Mouse (Mus musculus) neural tube, embryonic 13.5 days (tissue): ENCODE results near the gene Mef2c. TPM values are rescaled to one million over a fixed set of nuclear protein-coding genes. Genes with fewer than 3 reads are reported as not detected.

Source experiments
- ATAC-seq: fragments of 200-750 bp; cut with Nextera tagmentation; 2 replicates; pipeline ENCODE4 v1.8.0; 2017; ENCODE audit warnings: low read depth, mild to moderate bottlenecking, moderate TSS enrichment, moderate library complexity
- H3K27ac ChIP-seq: fragments of 300-500 bp; sonication (generic); replicated peaks from 2 replicates; pipeline ENCODE4 v1.5.1; 2015; ENCODE audit warnings: moderate library complexity, mild to moderate bottlenecking, inconsistent platforms
- H3K27me3 ChIP-seq: fragments of 300-500 bp; sonication (generic); 2 replicates; pipeline ENCODE4 v1.6.1; 2015; ENCODE audit warnings: mild to moderate bottlenecking, inconsistent platforms
- H3K36me3 ChIP-seq: fragments of 300-500 bp; sonication (generic); 2 replicates; pipeline ENCODE4 v1.6.1; 2015; ENCODE audit warnings: mild to moderate bottlenecking, inconsistent platforms
- H3K4me1 ChIP-seq: fragments of 300-500 bp; sonication (generic); replicated peaks from 2 replicates; pipeline ENCODE4 v1.6.1; 2015; ENCODE audit warnings: inconsistent platforms
- H3K4me2 ChIP-seq: fragments of 300-500 bp; sonication (generic); 2 replicates; pipeline ENCODE4 v1.6.1; 2015; ENCODE audit warnings: inconsistent platforms, mild to moderate bottlenecking, moderate library complexity
- H3K4me3 ChIP-seq: fragments of 300-500 bp; sonication (generic); 2 replicates; pipeline ENCODE4 v1.5.1; 2015; ENCODE audit warnings: mild to moderate bottlenecking, inconsistent platforms
- H3K9ac ChIP-seq: fragments of 300-500 bp; sonication (generic); 2 replicates; pipeline ENCODE4 v1.6.1; 2015; ENCODE audit warnings: moderate library complexity, mild to moderate bottlenecking, inconsistent platforms
- H3K9me3 ChIP-seq: fragments of 300-500 bp; sonication (generic); 2 replicates; pipeline ENCODE4 v1.6.1; 2016; ENCODE audit warnings: inconsistent platforms
- WGBS: fragments of 180-500 bp; shearing (Covaris S2); methylation state at CpG from one replicate; pipeline ENCODE4 v1.1.7; 2015; 5-methylcytosine and 5-hydroxymethylcytosine counted together
- polyA plus RNA-seq: library from polyadenylated mRNA; unstranded; fragments of >200 nt; fragmentation: Nextera tagmentation; extraction: Ambion mirVana; gene quantifications from 2 replicates; pipeline ENCODE4 v1.2.1, GENCODE M21; 2015

Mef2c gene
- polyA plus RNA-seq, 1 experiment from 2014 or later = 31.6 TPM

GRCm38 (mm10) chr13:83492051-83492450, 11.8 kb upstream of the Mef2c start:
- Histone ChIP-seq H3K9me3 (no peaks in the 10 kb centered on the region), H3K36me3 (no peaks in the 10 kb centered on the region), H3K27ac (no peak overlapping the region), H3K4me1 (no peaks in the 10 kb centered on the region), H3K9ac (no peak overlapping the region), H3K4me3 (no peak overlapping the region), H3K27me3 (no peaks in the 10 kb centered on the region), H3K4me2 (no peak overlapping the region)
- no peak for ATAC-seq
- 83% methylated on average over 3 of the region's 3 CpGs for WGBS

GRCm38 (mm10) chr13:83497708-83498107, 6.1 kb upstream of the Mef2c start:
- Histone ChIP-seq H3K36me3 (no peaks in the 10 kb centered on the region), H3K4me1 (no peaks in the 10 kb centered on the region), H3K27ac (no peak overlapping the region), H3K9me3 (no peaks in the 10 kb centered on the region), H3K4me3 (no peak overlapping the region), H3K9ac (no peak overlapping the region), H3K27me3 (no peaks in the 10 kb centered on the region), H3K4me2 (no peak overlapping the region)
- no peak for ATAC-seq
- WGBS = 89% methylated on average over 3 of the region's 3 CpGs

GRCm38 (mm10) chr13:83499526-83499925, 4.3 kb upstream of the Mef2c start:
- 76% methylated on average over 4 of the region's 4 CpGs for WGBS
- Histone ChIP-seq H3K9ac (no peak overlapping the region), H3K9me3 (no peaks in the 10 kb centered on the region), H3K4me3 (no peak overlapping the region), H3K36me3 (no peaks in the 10 kb centered on the region), H3K27ac (no peak overlapping the region), H3K4me2 (no peak overlapping the region), H3K27me3 (no peaks in the 10 kb centered on the region), H3K4me1 (no peaks in the 10 kb centered on the region)
- no peak for ATAC-seq

GRCm38 (mm10) chr13:83507687-83508086, 3.9 kb downstream of the Mef2c start:
- Histone ChIP-seq H3K4me1 (no peaks in the 10 kb centered on the region), H3K4me3 (no peak overlapping the region), H3K36me3 (no peaks in the 10 kb centered on the region), H3K27me3 (no peaks in the 10 kb centered on the region), H3K9ac (no peak overlapping the region), H3K9me3 (no peaks in the 10 kb centered on the region), H3K27ac (no peak overlapping the region), H3K4me2 (no peak overlapping the region)
- 90% methylated on average over 1 of the region's 1 CpGs for WGBS
- no peak for ATAC-seq

- H3K27me3 ChIP-seq = no peaks in the 10 kb centered on the region
- H3K9me3 ChIP-seq = no peaks in the 10 kb centered on the region
- no peaks in the 10 kb centered on the region for H3K36me3 ChIP-seq
- H3K27ac ChIP-seq = no peak overlapping the region
- no peak overlapping the region for H3K4me3 ChIP-seq
- no peak for ATAC-seq
- no peak overlapping the region for H3K9ac ChIP-seq
- no peaks in the 10 kb centered on the region for H3K4me1 ChIP-seq
- WGBS = 65% methylated on average over 4 of the region's 4 CpGs
- H3K4me2 ChIP-seq = no peak overlapping the region
Measured at GRCm38 (mm10) chr13:83515013-83515547, 11.2 kb downstream of the Mef2c start.

- peak overlapping the region; percentile 50 for H3K4me3 ChIP-seq
- no peaks in the 10 kb centered on the region for H3K4me1 ChIP-seq
- no peaks in the 10 kb centered on the region for H3K36me3 ChIP-seq
- H3K9ac ChIP-seq = peak overlapping the region; percentile 76
- H3K9me3 ChIP-seq = no peaks in the 10 kb centered on the region
- H3K27me3 ChIP-seq = peaks cover 5% of the 10 kb centered on the region; the same call in 1 of the 2 replicates
- peak; percentile 95 for ATAC-seq
- peak overlapping the region; percentile 64 for H3K4me2 ChIP-seq
- H3K27ac ChIP-seq = peak overlapping the region; percentile 79
- under 1% methylated on average over 27 of the region's 27 CpGs for WGBS
Measured at GRCm38 (mm10) chr13:83517660-83518609, 14.1 kb downstream of the Mef2c start.

GRCm38 (mm10) chr13:83520807-83521206, 17.0 kb downstream of the Mef2c start:
- Histone ChIP-seq H3K36me3 (no peaks in the 10 kb centered on the region), H3K9me3 (no peaks in the 10 kb centered on the region), H3K4me2 (no peak overlapping the region), H3K4me1 (peaks cover 9% of the 10 kb centered on the region; the same call in 1 of the 2 replicates), H3K27me3 (peaks cover 9% of the 10 kb centered on the region), H3K9ac (no peak overlapping the region), H3K27ac (no peak overlapping the region), H3K4me3 (no peak overlapping the region)
- no peak for ATAC-seq
- 70% methylated on average over 4 of the region's 4 CpGs for WGBS

GRCm38 (mm10) chr13:83523232-83523969, 19.6 kb downstream of the Mef2c start:
- Histone ChIP-seq H3K4me3 (peak overlapping the region; percentile 67), H3K9me3 (no peaks in the 10 kb centered on the region), H3K27ac (peak overlapping the region; percentile 89), H3K4me1 (peaks cover 9% of the 10 kb centered on the region; the same call in 1 of the 2 replicates), H3K36me3 (no peaks in the 10 kb centered on the region), H3K9ac (peak overlapping the region; percentile 80), H3K4me2 (peak overlapping the region; percentile 82), H3K27me3 (peaks cover 9% of the 10 kb centered on the region)
- ATAC-seq = peak; percentile 80
- 2% methylated on average over 34 of the region's 35 CpGs for WGBS

- H3K9me3 ChIP-seq = no peaks in the 10 kb centered on the region
- H3K4me1 ChIP-seq = peaks cover 9% of the 10 kb centered on the region; the same call in 1 of the 2 replicates
- peak; percentile 88 for ATAC-seq
- peak overlapping the region; percentile 67 for H3K4me3 ChIP-seq
- peak overlapping the region; percentile 82 for H3K4me2 ChIP-seq
- H3K36me3 ChIP-seq = no peaks in the 10 kb centered on the region
- 1% methylated on average over 42 of the region's 43 CpGs for WGBS
- H3K27me3 ChIP-seq = peaks cover 9% of the 10 kb centered on the region
- peak overlapping the region; percentile 89 for H3K27ac ChIP-seq
- peak overlapping the region; percentile 80 for H3K9ac ChIP-seq
Measured at GRCm38 (mm10) chr13:83524159-83524901, 20.5 kb downstream of the Mef2c start.

GRCm38 (mm10) chr13:83524902-83525715, 21.3 kb downstream of the Mef2c start:
- peak overlapping the region; percentile 89 for H3K27ac ChIP-seq
- peaks cover 9% of the 10 kb centered on the region for H3K27me3 ChIP-seq
- H3K4me2 ChIP-seq = peak overlapping the region; percentile 82
- H3K36me3 ChIP-seq = no peaks in the 10 kb centered on the region
- ATAC-seq = no peak
- peaks cover 9% of the 10 kb centered on the region; the same call in 1 of the 2 replicates for H3K4me1 ChIP-seq
- H3K4me3 ChIP-seq = peak overlapping the region; percentile 67
- H3K9ac ChIP-seq = peak overlapping the region; percentile 80
- H3K9me3 ChIP-seq = no peaks in the 10 kb centered on the region
- 21% methylated on average over 7 of the region's 7 CpGs for WGBS

GRCm38 (mm10) chr13:83525716-83526005, 21.8 kb downstream of the Mef2c start:
- WGBS = 60% methylated on average over 2 of the region's 2 CpGs
- no peaks in the 10 kb centered on the region for H3K9me3 ChIP-seq
- H3K9ac ChIP-seq = peak overlapping the region; percentile 80; the same call in 1 of the 2 replicates
- H3K36me3 ChIP-seq = no peaks in the 10 kb centered on the region
- H3K4me2 ChIP-seq = peak overlapping the region; percentile 82
- H3K27ac ChIP-seq = no peak overlapping the region
- peaks cover 9% of the 10 kb centered on the region; the same call in 1 of the 2 replicates for H3K4me1 ChIP-seq
- ATAC-seq = no peak
- H3K4me3 ChIP-seq = peak overlapping the region; percentile 67
- peaks cover 9% of the 10 kb centered on the region for H3K27me3 ChIP-seq
